Mouse (Mus musculus): ENCODE measurements around the gene Klc3.
A peak's percentile ranks its signal among the peaks of the same experiment; 100 is the strongest.

The Klc3 gene

GRCm38 (mm10) chr7:19359892-19360641 lies 43.8 kb downstream of the Klc3 start:
- DNase-seq (ENCODE audit: low read depth): peak; percentile 49

GRCm38 (mm10) chr7:19359299-19359891 lies 44.5 kb downstream of the Klc3 start, which contains the start of the genes Cd3eap and Ppp1r13l:
Cd3eap (minus strand) TSS chr7:19359483.
Ppp1r13l (plus strand) TSS chr7:19359749.
- peak; percentile 95 for DNase-seq (ENCODE audit: low read depth)

GRCm38 (mm10) chr7:19358634-19359033 lies 45.3 kb downstream of the Klc3 start:
- DNase-seq (ENCODE audit: low read depth): peak; percentile 55

GRCm38 (mm10) chr7:19357381-19358375 lies 46.2 kb downstream of the Klc3 start:
- DNase-seq (ENCODE audit: low read depth): no peak

DNA sequence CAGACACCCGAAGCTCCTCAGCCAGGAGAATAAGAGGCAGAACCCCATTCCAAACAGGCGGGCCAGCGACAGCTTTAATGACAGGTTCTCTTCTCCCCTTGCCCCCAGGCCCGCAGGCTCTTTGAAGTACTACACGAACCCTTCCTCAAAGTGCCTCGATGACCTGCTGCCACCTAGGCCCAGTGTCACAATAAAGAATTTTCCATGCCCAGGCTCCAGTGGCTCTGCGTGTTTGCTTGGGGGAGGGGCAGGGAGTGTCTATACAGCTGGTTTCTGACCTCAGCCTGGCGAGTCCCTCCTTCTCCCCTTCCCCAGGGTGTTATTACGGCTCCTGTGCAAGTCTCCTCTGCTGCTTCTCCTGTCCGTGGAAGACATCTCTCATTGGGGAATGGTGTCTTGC lies 47.6 kb downstream of the Klc3 start:
- DNase-seq (ENCODE audit: low read depth): no peak

- DNase-seq (ENCODE audit: low read depth): no peak
Observed at GRCm38 (mm10) chr7:19354991-19355390, 48.9 kb downstream of the Klc3 start.

DNA sequence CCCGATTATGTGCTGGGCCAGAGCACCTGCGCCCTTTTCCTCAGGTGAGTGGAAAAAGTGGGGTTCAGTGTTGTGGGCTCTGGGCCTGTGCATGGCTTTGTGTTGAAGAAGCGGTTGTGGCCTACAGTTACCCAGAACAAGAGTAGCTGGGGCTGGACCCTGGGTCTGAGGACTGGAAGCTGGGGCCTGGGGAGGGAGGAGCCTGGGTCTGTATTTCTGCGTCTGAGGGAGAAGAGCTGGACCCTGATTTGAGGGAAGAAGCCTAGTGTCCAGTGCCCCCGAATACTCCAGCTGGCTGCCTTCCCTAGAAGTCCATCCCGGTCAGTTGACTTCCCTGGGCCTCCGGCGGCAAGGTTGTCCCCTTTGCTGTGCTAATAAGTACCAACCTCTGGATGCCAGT lies 53.7 kb downstream of the Klc3 start:
- DNase-seq (ENCODE audit: low read depth): no peak

GRCm38 (mm10) chr7:19349188-19349915 lies 54.6 kb downstream of the Klc3 start:
- DNase-seq (ENCODE audit: low read depth): no peak

DNA sequence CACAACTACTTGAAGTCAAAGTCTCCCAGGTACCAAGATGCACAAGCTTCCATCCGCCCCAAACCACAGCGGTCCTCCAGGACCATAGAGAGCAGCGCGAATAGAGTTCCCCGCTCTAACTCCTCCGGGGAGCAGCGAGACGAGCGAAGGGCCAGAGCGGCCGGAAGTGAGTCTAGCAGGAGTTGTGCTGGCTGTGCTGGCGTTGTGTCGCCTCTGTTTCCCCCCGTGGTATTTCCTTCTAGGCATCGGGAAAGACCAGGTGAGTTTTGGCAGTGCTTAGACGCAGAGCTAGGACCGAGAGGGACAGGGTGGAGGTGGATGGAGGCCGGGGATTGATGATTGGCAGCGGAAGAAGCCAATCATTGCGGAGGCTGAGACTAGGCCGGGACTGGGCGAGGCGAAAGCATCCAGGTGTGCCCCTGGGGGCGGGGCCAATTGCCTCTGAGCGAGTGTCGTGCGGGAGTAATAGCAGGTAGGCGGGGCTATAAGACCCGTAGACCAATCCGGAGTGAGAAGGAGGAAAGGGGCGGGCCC lies 58.9 kb downstream of the Klc3 start:
- peak; percentile 100 for DNase-seq (ENCODE audit: low read depth)
